Mouse (Mus musculus) kidney, embryonic 15.5 days (tissue): ENCODE data around the gene Cryba4. TPM values are rescaled to one million over a fixed set of nuclear protein-coding genes. Genes with fewer than 3 reads are reported as not detected.
A peak's percentile ranks its signal among the peaks of the same experiment; 100 is the strongest.

Experiments
- ATAC-seq: fragments of 200-750 bp; cut with Nextera tagmentation; replicated peaks from 2 replicates; pipeline ENCODE4 v1.8.0; 2017; ENCODE audit warnings: moderate TSS enrichment; ENCODE audit not compliant: low FRiP score
- H3K27ac ChIP-seq: fragments of 300-500 bp; sonication (generic); 2 replicates; pipeline ENCODE4 v1.5.1; 2015; ENCODE audit warnings: mild to moderate bottlenecking, inconsistent platforms
- H3K27me3 ChIP-seq: fragments of 300-500 bp; sonication (generic); 2 replicates; pipeline ENCODE4 v1.6.1; 2015; ENCODE audit warnings: inconsistent platforms
- H3K36me3 ChIP-seq: fragments of 300-500 bp; sonication (generic); 2 replicates; pipeline ENCODE4 v1.6.1; 2015; ENCODE audit warnings: inconsistent platforms
- H3K4me1 ChIP-seq: fragments of 300-500 bp; sonication (generic); 2 replicates; pipeline ENCODE4 v1.6.1; 2015; ENCODE audit warnings: inconsistent platforms
- H3K4me2 ChIP-seq: fragments of 300-500 bp; sonication (generic); 2 replicates; pipeline ENCODE4 v1.6.1; 2015; ENCODE audit warnings: moderate library complexity, mild to moderate bottlenecking, inconsistent platforms
- H3K4me3 ChIP-seq: fragments of 300-500 bp; sonication (generic); replicated peaks from 2 replicates; pipeline ENCODE4 v1.5.1; 2015; ENCODE audit warnings: mild to moderate bottlenecking, inconsistent platforms
- H3K9ac ChIP-seq: fragments of 300-500 bp; sonication (generic); 2 replicates; pipeline ENCODE4 v1.6.1; 2015; ENCODE audit warnings: mild to moderate bottlenecking, inconsistent platforms
- H3K9me3 ChIP-seq: fragments of 300-500 bp; sonication (generic); replicated peaks from 2 replicates; pipeline ENCODE4 v1.6.1; 2016; ENCODE audit warnings: inconsistent platforms
- WGBS: fragments of 180-500 bp; shearing (Covaris S2); methylation state at CpG from one replicate; pipeline ENCODE4 v1.1.7; 2015; ENCODE audit warnings: mixed read lengths; 5-methylcytosine and 5-hydroxymethylcytosine counted together
- polyA plus RNA-seq: library from polyadenylated mRNA; unstranded; fragments of >200 nt; fragmentation: Nextera tagmentation; extraction: Ambion mirVana; gene quantifications from 2 replicates; pipeline ENCODE4 v1.2.1, GENCODE M21; 2015

Cryba4 gene
- polyA plus RNA-seq, 1 experiment from 2014 or later = 0.99 TPM

- no peak overlapping the region for H3K27ac ChIP-seq
These were observed 5.6 kb upstream of the Cryba4 start for GRCm38 (mm10) chr5:112257896-112258295.

GRCm38 (mm10) chr5:112256457-112256856, 4.1 kb upstream of the Cryba4 start:
- WGBS = 81% methylated on average over 9 of the region's 9 CpGs
- Histone ChIP-seq H3K27ac (no peak overlapping the region), H3K4me2 (no peak overlapping the region), H3K4me3 (no peak overlapping the region), H3K36me3 (no peaks in the 10 kb centered on the region), H3K9ac (no peak overlapping the region), H3K4me1 (peaks cover 48% of the 10 kb centered on the region), H3K9me3 (no peaks in the 10 kb centered on the region), H3K27me3 (no peaks in the 10 kb centered on the region)
- no peak for ATAC-seq

More at GRCm38 (mm10) chr5:112257896-112258295, 5.6 kb upstream of the Cryba4 start:
- WGBS = 72% methylated on average over 3 of the region's 3 CpGs
- no peaks in the 10 kb centered on the region for H3K9me3 ChIP-seq
- no peak overlapping the region for H3K4me2 ChIP-seq
- no peak for ATAC-seq
- no peaks in the 10 kb centered on the region for H3K27me3 ChIP-seq
- H3K4me1 ChIP-seq = peaks cover 42% of the 10 kb centered on the region
- H3K36me3 ChIP-seq = no peaks in the 10 kb centered on the region
- H3K9ac ChIP-seq = no peak overlapping the region
- H3K4me3 ChIP-seq = no peak overlapping the region

- Histone ChIP-seq H3K4me2 (no peak within 1 kb of the TSS), H3K36me3 (no peaks in the 10 kb centered on the region), H3K27me3 (no peaks in the 10 kb centered on the region), H3K27ac (0 out of 2 replicates have a peak within 1 kb of the TSS, but pooled peaks have one; percentile 28), H3K4me3 (no peak within 1 kb of the TSS), H3K9ac (no peak within 1 kb of the TSS), H3K9me3 (no peaks in the 10 kb centered on the region), H3K4me1 (peaks cover 48% of the 10 kb centered on the region)
- WGBS = 56% methylated on average over 3 of the region's 3 CpGs
- no peak for ATAC-seq
These were observed 3.1 kb upstream of the Cryba4 start, which contains the start of gene Crybb1 for GRCm38 (mm10) chr5:112255426-112255825. TSS of gene Crybb1 (plus strand) at chr5:112255815.

DNA sequence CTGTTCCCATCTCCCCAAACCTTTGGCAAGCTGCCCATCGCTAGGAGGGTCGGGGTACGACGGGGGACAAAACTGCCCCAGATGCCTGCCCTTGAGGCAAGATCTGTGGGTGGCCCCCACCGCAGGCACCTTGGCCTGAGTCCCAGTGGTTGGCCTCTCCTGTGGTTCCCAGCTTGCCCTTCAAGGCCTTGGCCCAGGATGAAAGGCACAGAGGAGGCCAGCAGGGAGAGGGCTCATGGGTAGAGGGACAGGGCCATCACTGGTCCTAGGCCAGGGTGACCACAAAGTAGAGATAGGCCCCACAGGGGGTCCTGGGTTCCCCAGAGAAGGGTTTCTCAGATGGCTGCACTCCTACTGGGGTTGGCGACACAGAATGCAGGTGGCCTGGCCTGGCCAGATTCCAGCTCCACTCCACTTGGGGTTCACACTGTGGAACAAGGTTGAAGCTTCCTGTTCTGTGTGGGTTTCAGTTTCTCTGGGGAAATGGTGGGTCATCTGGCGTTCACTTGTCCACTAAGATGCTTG, 2.0 kb upstream of the Cryba4 start:
- peaks cover 48% of the 10 kb centered on the region for H3K4me1 ChIP-seq
- H3K9me3 ChIP-seq = no peaks in the 10 kb centered on the region
- H3K36me3 ChIP-seq = no peaks in the 10 kb centered on the region
- 70% methylated on average over 7 of the region's 7 CpGs for WGBS
- no peaks in the 10 kb centered on the region for H3K27me3 ChIP-seq
- H3K27ac ChIP-seq = 0 out of 2 replicates have a peak overlapping the region, but pooled peaks have one; percentile 28
- no peak for ATAC-seq
- H3K9ac ChIP-seq = no peak overlapping the region
- H3K4me2 ChIP-seq = no peak overlapping the region
- no peak overlapping the region for H3K4me3 ChIP-seq

DNA sequence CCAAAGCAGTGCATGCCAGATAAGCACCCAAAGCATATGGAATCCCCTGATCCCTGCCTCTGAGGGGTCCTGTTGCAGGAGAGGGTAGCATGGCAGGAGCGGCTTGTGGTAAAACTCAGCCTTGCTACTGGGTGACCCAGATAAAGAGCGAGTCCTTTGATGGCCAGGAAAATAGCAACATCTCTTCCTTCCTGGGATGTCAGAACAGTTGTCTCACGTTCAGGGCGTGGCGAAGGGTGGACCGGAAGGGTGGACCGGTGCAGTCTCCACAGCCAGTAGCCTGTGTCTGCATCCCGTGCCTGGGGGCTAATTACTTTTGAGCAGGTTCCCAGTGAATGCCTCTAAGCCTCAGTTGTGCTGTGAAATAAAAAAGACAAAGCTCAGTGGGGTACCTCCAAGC, 851 bp upstream of the Cryba4 start:
- Histone ChIP-seq H3K9me3 (no peaks in the 10 kb centered on the region), H3K36me3 (no peaks in the 10 kb centered on the region), H3K4me3 (no peak overlapping the region), H3K4me2 (no peak overlapping the region), H3K27ac (no peak overlapping the region), H3K9ac (no peak overlapping the region), H3K27me3 (no peaks in the 10 kb centered on the region), H3K4me1 (peaks cover 43% of the 10 kb centered on the region)
- ATAC-seq = no peak
- 40% methylated on average over 8 of the region's 8 CpGs for WGBS

DNA sequence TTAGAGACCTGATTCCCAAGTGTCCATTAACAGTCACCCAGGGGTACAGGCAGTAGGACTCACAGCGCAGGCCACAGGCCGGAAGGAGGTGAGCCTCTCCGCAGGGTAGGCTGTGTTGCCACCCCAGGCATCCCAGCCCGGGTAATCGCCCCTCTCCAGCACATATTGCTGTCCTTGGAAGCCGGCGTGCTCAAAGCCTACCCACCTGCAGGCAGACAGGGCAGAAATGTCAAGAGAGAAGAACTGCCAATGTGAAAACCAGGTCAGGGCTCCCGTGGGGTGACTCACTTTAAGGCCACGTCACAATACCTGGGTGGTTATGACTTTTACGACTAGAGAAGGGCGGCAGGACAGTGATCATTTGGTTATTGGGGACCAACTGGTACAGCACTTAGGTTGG, 3.2 kb downstream of the Cryba4 start:
- Histone ChIP-seq H3K9ac (no peak overlapping the region), H3K4me3 (no peak overlapping the region), H3K36me3 (no peaks in the 10 kb centered on the region), H3K4me1 (peaks cover 21% of the 10 kb centered on the region), H3K27me3 (peaks cover 5% of the 10 kb centered on the region; the same call in 1 of the 2 replicates), H3K27ac (no peak overlapping the region), H3K4me2 (no peak overlapping the region), H3K9me3 (no peaks in the 10 kb centered on the region)
- 89% methylated on average over 11 of the region's 11 CpGs for WGBS
- ATAC-seq = no peak

DNA sequence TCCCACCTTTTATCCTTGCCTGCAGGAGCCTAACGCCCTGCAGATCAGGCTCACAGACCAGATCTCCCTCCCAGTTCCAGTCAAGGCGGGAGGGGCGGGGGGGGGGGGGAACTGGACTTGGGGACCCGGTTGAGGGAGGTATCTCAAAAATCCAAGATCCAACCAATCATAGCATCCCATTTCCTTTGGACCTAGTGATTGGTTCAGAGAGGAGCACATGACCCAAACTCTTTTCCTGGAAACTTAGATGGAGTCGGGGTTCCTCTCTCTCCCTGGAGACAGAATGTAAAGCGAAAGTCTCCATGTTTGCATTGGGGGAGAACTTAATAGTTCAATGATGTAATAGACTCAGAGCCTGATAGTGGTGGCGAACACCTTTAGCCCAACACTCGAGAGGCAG, 4.9 kb downstream of the Cryba4 start:
- WGBS = 48% methylated on average over 8 of the region's 8 CpGs
- Histone ChIP-seq H3K9me3 (no peaks in the 10 kb centered on the region; the same call in 1 of the 2 replicates), H3K4me2 (no peak overlapping the region), H3K27ac (no peak overlapping the region), H3K36me3 (no peaks in the 10 kb centered on the region), H3K27me3 (peaks cover 5% of the 10 kb centered on the region; the same call in 1 of the 2 replicates), H3K9ac (no peak overlapping the region), H3K4me1 (peaks cover 27% of the 10 kb centered on the region), H3K4me3 (no peak overlapping the region)
- no peak for ATAC-seq

DNA sequence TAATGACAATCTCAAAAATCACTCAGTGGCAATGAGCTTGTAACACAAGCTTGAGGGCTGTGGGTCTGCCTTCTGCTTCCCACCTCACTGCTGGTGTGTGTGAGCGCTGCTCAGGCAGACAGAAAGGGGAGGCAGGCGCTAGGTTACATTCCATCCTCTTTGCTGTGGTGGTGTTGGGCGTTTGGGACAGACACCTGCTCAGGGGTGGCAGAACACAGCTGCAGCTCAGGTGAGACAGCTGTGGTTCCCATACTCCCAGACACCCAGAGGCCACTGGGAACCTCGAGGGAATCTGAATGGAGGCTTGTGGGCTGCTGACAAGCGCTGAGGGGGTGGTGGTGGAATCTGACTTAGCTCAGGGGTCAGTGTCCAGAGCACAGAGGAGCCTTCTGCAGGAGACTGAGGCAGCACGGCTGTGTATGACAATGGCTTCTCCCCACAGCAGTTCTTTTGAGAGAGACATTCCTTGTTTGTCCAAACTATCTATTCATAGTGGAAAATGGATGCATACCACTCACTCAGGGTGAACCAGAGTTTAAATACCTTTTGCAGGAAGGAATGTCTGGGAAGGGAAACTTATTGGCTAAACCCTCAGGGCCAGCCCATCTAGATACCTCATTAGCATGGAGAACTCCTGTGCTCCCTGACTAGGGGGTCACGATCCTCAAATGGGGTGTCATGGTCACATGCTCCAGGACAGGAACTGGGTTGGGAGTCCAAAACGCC, 7.3 kb downstream of the Cryba4 start:
- ATAC-seq = no peak
- H3K9ac ChIP-seq = no peak overlapping the region
- no peak overlapping the region for H3K4me3 ChIP-seq
- peaks cover 44% of the 10 kb centered on the region for H3K4me1 ChIP-seq
- H3K9me3 ChIP-seq = no peaks in the 10 kb centered on the region; the same call in 1 of the 2 replicates
- H3K27ac ChIP-seq = no peak overlapping the region
- no peaks in the 10 kb centered on the region for H3K36me3 ChIP-seq
- no peak overlapping the region for H3K4me2 ChIP-seq
- H3K27me3 ChIP-seq = peaks cover 5% of the 10 kb centered on the region; the same call in 1 of the 2 replicates
- WGBS = 52% methylated on average over 8 of the region's 8 CpGs

DNA sequence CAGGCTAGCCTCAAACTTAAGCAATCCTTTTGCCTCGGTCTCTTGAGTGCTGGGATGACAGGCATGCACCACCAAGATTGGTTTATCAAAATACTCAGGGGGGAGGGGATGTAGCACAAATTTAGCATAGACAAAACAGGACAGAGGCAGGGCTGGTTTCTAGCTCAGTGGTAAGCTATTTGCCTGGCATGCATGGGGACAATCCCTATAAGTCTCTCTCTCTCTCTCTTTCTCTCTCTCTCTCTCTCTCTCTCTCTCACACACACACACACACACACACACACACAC, 8.1 kb downstream of the Cryba4 start:
- Histone ChIP-seq H3K4me2 (no peak overlapping the region), H3K9ac (no peak overlapping the region), H3K27ac (peak overlapping the region; percentile 20; the same call in 1 of the 2 replicates), H3K9me3 (no peaks in the 10 kb centered on the region; the same call in 1 of the 2 replicates), H3K4me1 (peaks cover 44% of the 10 kb centered on the region), H3K36me3 (no peaks in the 10 kb centered on the region), H3K4me3 (no peak overlapping the region), H3K27me3 (peaks cover 6% of the 10 kb centered on the region; the same call in 1 of the 2 replicates)
- no peak for ATAC-seq
- WGBS = 74% methylated on average over 1 of the region's 1 CpGs

DNA sequence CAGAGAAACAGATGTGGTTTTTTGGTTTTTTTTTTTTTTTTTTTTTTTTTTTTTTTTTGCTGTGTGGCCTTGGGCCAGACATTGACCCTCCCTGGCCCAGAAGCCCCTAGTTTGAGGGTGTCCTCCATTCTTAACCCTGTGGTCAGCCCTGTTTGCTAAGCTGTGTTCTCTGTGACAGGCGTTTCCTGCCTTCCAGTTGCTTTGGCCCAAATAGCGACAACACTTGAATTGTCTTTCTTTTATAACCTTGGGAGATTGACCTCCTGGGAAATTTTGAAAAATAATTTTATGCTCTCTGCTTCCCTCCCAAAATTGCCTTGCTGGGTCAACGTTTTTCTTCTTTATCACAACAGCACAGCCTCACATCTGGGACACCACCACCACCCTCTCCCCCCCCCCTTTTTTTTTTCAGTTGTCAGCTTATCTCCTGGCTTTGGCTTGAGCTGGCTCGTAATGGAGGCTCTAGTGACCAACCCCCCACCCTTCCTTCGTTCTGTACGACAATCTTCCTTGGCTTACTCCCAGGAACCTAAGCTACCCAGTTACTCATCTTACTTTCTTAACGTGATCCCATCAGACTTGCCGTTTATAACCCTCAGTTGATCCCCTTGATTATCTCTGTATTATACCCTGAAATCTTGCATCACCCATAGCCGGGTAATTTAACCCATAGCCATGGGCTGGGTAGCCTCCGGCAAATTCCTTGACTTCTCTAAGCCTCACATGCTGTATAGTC, 8.6 kb downstream of the Cryba4 start:
- H3K27me3 ChIP-seq = peaks cover 10% of the 10 kb centered on the region
- H3K36me3 ChIP-seq = no peaks in the 10 kb centered on the region
- no peak overlapping the region for H3K9ac ChIP-seq
- H3K4me2 ChIP-seq = no peak overlapping the region
- 51% methylated on average over 10 of the region's 10 CpGs for WGBS
- ATAC-seq = no peak
- H3K9me3 ChIP-seq = no peaks in the 10 kb centered on the region; the same call in 1 of the 2 replicates
- H3K27ac ChIP-seq = peak overlapping the region; percentile 74
- H3K4me3 ChIP-seq = no peak overlapping the region
- H3K4me1 ChIP-seq = peaks cover 44% of the 10 kb centered on the region

- H3K27ac ChIP-seq = peak overlapping the region; percentile 74
- WGBS = 50% methylated on average over 5 of the region's 5 CpGs
- no peak for ATAC-seq
- H3K36me3 ChIP-seq = no peaks in the 10 kb centered on the region
- peaks cover 44% of the 10 kb centered on the region for H3K4me1 ChIP-seq
- H3K4me3 ChIP-seq = no peak overlapping the region
- no peak overlapping the region for H3K9ac ChIP-seq
- H3K4me2 ChIP-seq = no peak overlapping the region
- H3K27me3 ChIP-seq = peaks cover 16% of the 10 kb centered on the region
- no peaks in the 10 kb centered on the region; the same call in 1 of the 2 replicates for H3K9me3 ChIP-seq
These were observed 9.3 kb downstream of the Cryba4 start for GRCm38 (mm10) chr5:112243041-112243440.

- Histone ChIP-seq H3K4me3 (no peak overlapping the region), H3K9me3 (no peaks in the 10 kb centered on the region; the same call in 1 of the 2 replicates), H3K36me3 (no peaks in the 10 kb centered on the region), H3K27me3 (peaks cover 21% of the 10 kb centered on the region), H3K4me2 (no peak overlapping the region), H3K9ac (no peak overlapping the region), H3K4me1 (peaks cover 47% of the 10 kb centered on the region), H3K27ac (peak overlapping the region; percentile 74)
- peak; percentile 38; the same call in 1 of the 2 replicates for ATAC-seq
- WGBS = 26% methylated on average over 5 of the region's 5 CpGs
These were observed 9.9 kb downstream of the Cryba4 start for GRCm38 (mm10) chr5:112242361-112242778.
